ENCODE assay signal across 8 mouse cellular contexts in the genomic region with DNA sequence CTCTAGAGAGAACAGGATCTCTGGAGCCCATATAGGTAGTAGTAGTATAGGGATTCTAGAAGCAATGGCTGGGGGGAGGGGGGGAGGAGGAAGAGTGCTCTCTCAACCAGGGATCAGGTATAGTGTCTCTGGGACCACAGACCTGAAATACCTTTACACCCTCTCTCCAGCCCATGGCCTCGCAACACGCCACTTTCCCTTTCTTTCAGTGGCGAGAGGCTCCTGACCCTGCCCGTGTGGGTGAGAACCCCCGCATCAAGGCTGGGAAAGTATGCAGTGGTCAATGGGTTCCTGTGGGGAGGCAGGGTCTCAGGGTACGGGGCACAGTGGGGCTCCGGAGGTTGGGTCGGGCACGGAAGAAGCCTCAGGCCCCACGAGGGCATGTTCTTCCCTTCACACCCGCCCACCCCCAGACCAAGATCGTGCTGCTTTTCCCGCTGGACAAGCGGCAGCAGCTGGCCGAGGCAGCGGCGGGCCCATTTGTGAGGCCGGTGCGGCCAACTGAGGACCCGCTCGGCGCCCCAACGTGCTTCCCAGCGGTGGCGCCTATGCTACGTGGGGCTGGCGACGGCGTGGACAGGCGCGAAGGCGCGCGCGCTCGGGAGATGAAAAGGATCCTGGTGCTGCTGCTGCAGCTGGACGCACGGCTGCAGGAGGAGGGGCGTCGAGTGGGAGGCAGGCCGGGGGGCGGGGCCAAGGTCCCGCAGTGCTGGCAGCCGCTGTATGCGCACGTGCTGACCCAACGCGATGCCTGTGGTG. TPM values are rescaled to one million over a fixed set of nuclear protein-coding genes. Genes with fewer than 3 reads are reported as not detected.
DNase-seq lines count a peak whose midpoint lies in the region; ATAC-seq and TF ChIP-seq lines count a peak whose summit lies in the region.

No protein-coding gene starts in this region.

- TF ChIP-seq CTCF in forebrain, postnatal 0 days (IDR thresholded peaks at IDR 0.05; ENCODE audit: low read depth): no peak

- peak; percentile 61 for ATAC-seq in forebrain, postnatal 0 days
- ATAC-seq in hindbrain, embryonic 11.5 days (ENCODE audit: low FRiP score): peak; percentile 79
- ATAC-seq in limb, embryonic 12.5 days (ENCODE audit: insufficient number of reproducible peaks, insufficient read depth, low FRiP score, low TSS enrichment, low read depth): peak; percentile 66
- ATAC-seq in midbrain, embryonic 13.5 days: peak; percentile 79

- WGBS in forebrain, postnatal 0 days: 8% methylated on average over 48 of the region's 48 CpGs
- 4% methylated on average over 44 of the region's 48 CpGs for WGBS in hindbrain, embryonic 11.5 days
- 3% methylated on average over 47 of the region's 48 CpGs for WGBS in limb, embryonic 12.5 days
- 2% methylated on average over 46 of the region's 48 CpGs for WGBS in midbrain, embryonic 13.5 days

- peaks cover 3 to 10% of the 10 kb centered on the region in 2 experiments; a peak in 2 of 4 replicates for H3K4me1 ChIP-seq in ES-E14 (ENCODE audit: control insufficient read depth in 2 of 2, insufficient read depth in 2 of 2, low read length in 2 of 2, poor library complexity in 1 of 2)
- H3K4me1 ChIP-seq in forebrain, postnatal 0 days (ENCODE audit: insufficient read depth): peaks cover 16% of the 10 kb centered on the region; the same call in 1 of the 2 replicates
- peaks cover 9% of the 10 kb centered on the region; the same call in 1 of the 2 replicates for H3K4me1 ChIP-seq in hindbrain, embryonic 11.5 days (replicated peaks; ENCODE audit: control insufficient read depth, insufficient read depth, low read length)
- H3K4me1 ChIP-seq in limb, embryonic 12.5 days (replicated peaks): peaks cover 21% of the 10 kb centered on the region
- peaks cover 27% of the 10 kb centered on the region for H3K4me1 ChIP-seq in midbrain, embryonic 13.5 days (replicated peaks)

- in situ Hi-C loops in ES-E14 (cut with MboI; ENCODE audit: low sequenced_read_pairs in 2 of 2, unreplicated experiment in 2 of 2): no loop called here

- H3K4me3 ChIP-seq in ES-E14 (ENCODE audit: insufficient read depth in 1 of 2, low read depth in 1 of 2, low read length in 2 of 2, poor library complexity in 1 of 2, severe bottlenecking in 1 of 2): peak overlapping the region; percentile 49 to 55
- H3K4me3 ChIP-seq in forebrain, postnatal 0 days (ENCODE audit: low read depth, low read length): peak overlapping the region; percentile 35
- peak overlapping the region; percentile 29 for H3K4me3 ChIP-seq in hindbrain, embryonic 11.5 days (ENCODE audit: low read depth, low read length)
- H3K4me3 ChIP-seq in limb, embryonic 12.5 days (replicated peaks): peak overlapping the region; percentile 49
- peak overlapping the region; percentile 47 for H3K4me3 ChIP-seq in midbrain, embryonic 13.5 days (replicated peaks)

- DNase-seq in ES-E14 (ENCODE audit: low read depth, low spot score) (peak; percentile 44), MN1 (ENCODE audit: low spot score) (no peak)
- DNase-seq in adrenal gland, postnatal 4 days (ENCODE audit: low spot score in 2 of 2): peak; percentile 44 to 51
- peak; percentile 78 for DNase-seq in forebrain, postnatal 0 days
- peak; percentile 86 for DNase-seq in hindbrain, embryonic 11.5 days (ENCODE audit: low spot score)
- peak; percentile 35 to 41 for DNase-seq in spleen, postnatal 36 days (ENCODE audit: low spot score in 2 of 2)

- no peaks in the 10 kb centered on the region for H3K9me3 ChIP-seq in ES-E14 (ENCODE audit: control insufficient read depth, insufficient read depth, low read depth, low read length)
- H3K9me3 ChIP-seq in forebrain, postnatal 0 days (ENCODE audit: low read length): no peaks in the 10 kb centered on the region
- H3K9me3 ChIP-seq in hindbrain, embryonic 11.5 days (ENCODE audit: control insufficient read depth, low read length): no peaks in the 10 kb centered on the region
- no peaks in the 10 kb centered on the region for H3K9me3 ChIP-seq in limb, embryonic 12.5 days
- no peaks in the 10 kb centered on the region for H3K9me3 ChIP-seq in midbrain, embryonic 13.5 days

- peaks cover 4% of the 10 kb centered on the region; the same call in 1 of the 2 replicates for H3K36me3 ChIP-seq in ES-E14 (ENCODE audit: control insufficient read depth, insufficient read depth, low read length, poor library complexity, severe bottlenecking)
- H3K36me3 ChIP-seq in forebrain, postnatal 0 days (ENCODE audit: insufficient read depth): no peaks in the 10 kb centered on the region
- no peaks in the 10 kb centered on the region for H3K36me3 ChIP-seq in hindbrain, embryonic 11.5 days (ENCODE audit: control insufficient read depth, insufficient read depth, low read length)
- H3K36me3 ChIP-seq in limb, embryonic 12.5 days: no peaks in the 10 kb centered on the region
- no peaks in the 10 kb centered on the region for H3K36me3 ChIP-seq in midbrain, embryonic 13.5 days

- no peaks in the 10 kb centered on the region for H3K27me3 ChIP-seq in forebrain, postnatal 0 days (ENCODE audit: insufficient read depth, low read length)
- H3K27me3 ChIP-seq in hindbrain, embryonic 11.5 days (ENCODE audit: control insufficient read depth, insufficient read depth, low read length): peaks cover 12% of the 10 kb centered on the region; the same call in 1 of the 2 replicates
- peaks cover 45% of the 10 kb centered on the region for H3K27me3 ChIP-seq in limb, embryonic 12.5 days
- H3K27me3 ChIP-seq in midbrain, embryonic 13.5 days: peaks cover 33% of the 10 kb centered on the region

- peak overlapping the region; percentile 37; the same call in 1 of the 2 replicates for H3K9ac ChIP-seq in ES-E14 (ENCODE audit: insufficient read depth, low read depth, low read length, poor library complexity, severe bottlenecking)
- peak overlapping the region; percentile 51 for H3K9ac ChIP-seq in forebrain, postnatal 0 days
- H3K9ac ChIP-seq in hindbrain, embryonic 11.5 days (ENCODE audit: low read depth, low read length): peak overlapping the region; percentile 20; the same call in 1 of the 2 replicates
- peak overlapping the region; percentile 64 for H3K9ac ChIP-seq in limb, embryonic 12.5 days (replicated peaks)
- H3K9ac ChIP-seq in midbrain, embryonic 13.5 days (replicated peaks): peak overlapping the region; percentile 65

- H3K4me2 ChIP-seq in forebrain, postnatal 0 days (ENCODE audit: low read depth): peak overlapping the region; percentile 84
- H3K4me2 ChIP-seq in hindbrain, embryonic 11.5 days (replicated peaks; ENCODE audit: low read depth, low read length): peak overlapping the region; percentile 76
- peak overlapping the region; percentile 88 for H3K4me2 ChIP-seq in limb, embryonic 12.5 days
- peak overlapping the region; percentile 82 for H3K4me2 ChIP-seq in midbrain, embryonic 13.5 days (replicated peaks)

- H3K27ac ChIP-seq in ES-E14 (ENCODE audit: insufficient read depth, low read depth, low read length, poor library complexity, severe bottlenecking): no peak overlapping the region
- H3K27ac ChIP-seq in forebrain, postnatal 0 days (ENCODE audit: low read depth, low read length): 0 out of 2 replicates have a peak overlapping the region, but pooled peaks have one; percentile 15
- H3K27ac ChIP-seq in hindbrain, embryonic 11.5 days (ENCODE audit: low read depth, low read length): no peak overlapping the region
- H3K27ac ChIP-seq in limb, embryonic 12.5 days: no peak overlapping the region
- no peak overlapping the region for H3K27ac ChIP-seq in midbrain, embryonic 13.5 days

RNA-seq across cellular contexts. Expression of a gene that starts 2.3 kb away (rescaled TPM):
- total RNA-seq in ES-E14 (2012; rRNA removed): 0.45 and 1.2 TPM in 2 replicates
- under 1 TPM in 1 of 2 experiments, not detected in 1; 0.25 TPM for total RNA-seq in adrenal gland, postnatal 4 days (2021)
- total RNA-seq in forebrain, postnatal 0 days (2014; rRNA removed): 0.15 and 0.48 TPM in 2 replicates
- polyA plus RNA-seq in forebrain, postnatal 0 days (2015; fragmentation: Nextera tagmentation; extraction: Ambion mirVana): 0.13 TPM in 1 of 2 replicates, not detected in the other
- 0.32 and 0.69 TPM in 2 replicates for polyA plus RNA-seq in hindbrain, embryonic 11.5 days (2014; fragmentation: Nextera tagmentation; extraction: Ambion mirVana)
- polyA plus RNA-seq in limb, embryonic 12.5 days (2016; fragmentation: Nextera tagmentation; extraction: Ambion mirVana): 0.18 and 0.55 TPM in 2 replicates
- 0.26 and 0.55 TPM in 2 replicates for polyA plus RNA-seq in midbrain, embryonic 13.5 days (2015; fragmentation: Nextera tagmentation; extraction: Ambion mirVana)

RNA-seq across cellular contexts. Expression of a gene that starts 2.4 kb away (rescaled TPM):
- total RNA-seq in ES-E14 (2012; rRNA removed): 1.7 and 1.9 TPM in 2 replicates
- total RNA-seq in adrenal gland, postnatal 4 days (2021): 1 to 10 TPM in 1 of 2 experiments, under 1 TPM in 1; 0.76 to 1.4 TPM
- 1.7 and 6.4 TPM in 2 replicates for total RNA-seq in forebrain, postnatal 0 days (2014; rRNA removed)
- polyA plus RNA-seq in forebrain, postnatal 0 days (2015; fragmentation: Nextera tagmentation; extraction: Ambion mirVana): 2.8 and 3.2 TPM in 2 replicates
- polyA plus RNA-seq in hindbrain, embryonic 11.5 days (2014; fragmentation: Nextera tagmentation; extraction: Ambion mirVana): 2.5 and 3.0 TPM in 2 replicates
- polyA plus RNA-seq in limb, embryonic 12.5 days (2016; fragmentation: Nextera tagmentation; extraction: Ambion mirVana): 1.1 and 1.3 TPM in 2 replicates
- polyA plus RNA-seq in midbrain, embryonic 13.5 days (2015; fragmentation: Nextera tagmentation; extraction: Ambion mirVana): 1.8 and 2.0 TPM in 2 replicates

RNA-seq across cellular contexts. Expression of a gene that starts 9.4 kb away (rescaled TPM):
- 5.8 and 9.5 TPM in 2 replicates for total RNA-seq in ES-E14 (2012; rRNA removed)
- total RNA-seq in adrenal gland, postnatal 4 days (2021): 1 to 10 TPM; 5.1 to 5.9 TPM
- total RNA-seq in forebrain, postnatal 0 days (2014; rRNA removed): 14.5 and 16.3 TPM in 2 replicates
- 14.7 and 17.2 TPM in 2 replicates for polyA plus RNA-seq in forebrain, postnatal 0 days (2015; fragmentation: Nextera tagmentation; extraction: Ambion mirVana)
- 10.8 and 12.5 TPM in 2 replicates for polyA plus RNA-seq in hindbrain, embryonic 11.5 days (2014; fragmentation: Nextera tagmentation; extraction: Ambion mirVana)
- polyA plus RNA-seq in limb, embryonic 12.5 days (2016; fragmentation: Nextera tagmentation; extraction: Ambion mirVana): 4.4 and 4.7 TPM in 2 replicates
- polyA plus RNA-seq in midbrain, embryonic 13.5 days (2015; fragmentation: Nextera tagmentation; extraction: Ambion mirVana): 13.4 and 14.5 TPM in 2 replicates

RNA-seq across cellular contexts. Expression of a gene that starts 20.4 kb away (rescaled TPM):
- total RNA-seq in ES-E14 (2012; rRNA removed): 13.8 and 16.9 TPM in 2 replicates
- total RNA-seq in adrenal gland, postnatal 4 days (2021): 10 to 100 TPM; 20.5 to 23.3 TPM
- total RNA-seq in forebrain, postnatal 0 days (2014; rRNA removed): 2.8 and 3.0 TPM in 2 replicates
- polyA plus RNA-seq in forebrain, postnatal 0 days (2015; fragmentation: Nextera tagmentation; extraction: Ambion mirVana): 4.7 and 4.9 TPM in 2 replicates
- polyA plus RNA-seq in hindbrain, embryonic 11.5 days (2014; fragmentation: Nextera tagmentation; extraction: Ambion mirVana): 13.0 and 16.9 TPM in 2 replicates
- 25.5 and 28.8 TPM in 2 replicates for polyA plus RNA-seq in limb, embryonic 12.5 days (2016; fragmentation: Nextera tagmentation; extraction: Ambion mirVana)
- 13.6 and 15.2 TPM in 2 replicates for polyA plus RNA-seq in midbrain, embryonic 13.5 days (2015; fragmentation: Nextera tagmentation; extraction: Ambion mirVana)

RNA-seq across cellular contexts. Expression of a gene that starts 54.2 kb away (rescaled TPM):
- total RNA-seq in ES-E14 (2012; rRNA removed): 8.6 and 10.5 TPM in 2 replicates
- total RNA-seq in adrenal gland, postnatal 4 days (2021): 10 to 100 TPM; 29.8 to 34.2 TPM
- 13.2 and 15.0 TPM in 2 replicates for total RNA-seq in forebrain, postnatal 0 days (2014; rRNA removed)
- polyA plus RNA-seq in forebrain, postnatal 0 days (2015; fragmentation: Nextera tagmentation; extraction: Ambion mirVana): 16.6 and 17.9 TPM in 2 replicates
- polyA plus RNA-seq in hindbrain, embryonic 11.5 days (2014; fragmentation: Nextera tagmentation; extraction: Ambion mirVana): 12.8 and 14.1 TPM in 2 replicates
- polyA plus RNA-seq in limb, embryonic 12.5 days (2016; fragmentation: Nextera tagmentation; extraction: Ambion mirVana): 14.8 and 16.0 TPM in 2 replicates
- polyA plus RNA-seq in midbrain, embryonic 13.5 days (2015; fragmentation: Nextera tagmentation; extraction: Ambion mirVana): 12.3 and 13.4 TPM in 2 replicates
